Mouse (Mus musculus): ENCODE measurements at regions not wholly inside any gene's neighbourhood (a gene's known extent, or its start where the extent isn't known, plus 50 kb on each side); places are given as distances from the start of the nearest gene placed in this dataset.

GRCm38 (mm10) chr15:27137580-27137979, 242.2 kb upstream of the Fbxl7 start:
- no peak for DNase-seq

GRCm38 (mm10) chr15:27145860-27146259, 250.5 kb upstream of the Fbxl7 start:
- DNase-seq = no peak

- no peak for DNase-seq
Observed at GRCm38 (mm10) chr15:27160986-27161385, 265.6 kb upstream of the Fbxl7 start.

GRCm38 (mm10) chr15:27167484-27167883, 272.1 kb upstream of the Fbxl7 start:
- no peak for DNase-seq

- DNase-seq = no peak
Observed at GRCm38 (mm10) chr15:27169846-27170245, 274.5 kb upstream of the Fbxl7 start.

GRCm38 (mm10) chr15:27173506-27173905, 278.1 kb upstream of the Fbxl7 start:
- no peak for DNase-seq

GRCm38 (mm10) chr15:27178084-27178935, 282.9 kb upstream of the Fbxl7 start:
- DNase-seq = no peak

- no peak for DNase-seq
Observed at GRCm38 (mm10) chr15:27189699-27190098, 276.8 kb upstream of the Ank start.

GRCm38 (mm10) chr15:27201513-27201912, 265.0 kb upstream of the Ank start:
- DNase-seq = no peak

GRCm38 (mm10) chr15:27204888-27205287, 261.6 kb upstream of the Ank start:
- DNase-seq = no peak

GRCm38 (mm10) chr15:27207446-27207845, 259.0 kb upstream of the Ank start:
- DNase-seq = no peak

GRCm38 (mm10) chr15:27216387-27216786, 250.1 kb upstream of the Ank start:
- DNase-seq = no peak

- no peak for DNase-seq
Observed at GRCm38 (mm10) chr15:27219126-27219738, 247.2 kb upstream of the Ank start.

- no peak for DNase-seq
Observed at GRCm38 (mm10) chr15:27223610-27224511, 242.6 kb upstream of the Ank start.

- DNase-seq = no peak
Observed at GRCm38 (mm10) chr15:27224512-27224850, 242.0 kb upstream of the Ank start.

- DNase-seq = no peak
Observed at GRCm38 (mm10) chr15:27232804-27233203, 233.7 kb upstream of the Ank start.

- DNase-seq = peak; percentile 14
Observed at GRCm38 (mm10) chr15:27234770-27235169, 231.7 kb upstream of the Ank start.

GRCm38 (mm10) chr15:27238301-27238700, 228.2 kb upstream of the Ank start:
- DNase-seq = no peak

- DNase-seq = no peak
Observed at GRCm38 (mm10) chr15:27246302-27246701, 220.2 kb upstream of the Ank start.

GRCm38 (mm10) chr15:27258984-27259853, 207.3 kb upstream of the Ank start:
- no peak for DNase-seq

GRCm38 (mm10) chr15:27259854-27260191, 206.7 kb upstream of the Ank start:
- no peak for DNase-seq

GRCm38 (mm10) chr15:27270203-27270602, 196.3 kb upstream of the Ank start:
- no peak for DNase-seq

GRCm38 (mm10) chr15:27282279-27282678, 184.2 kb upstream of the Ank start:
- DNase-seq = no peak
